Mouse (Mus musculus): ENCODE results near the gene Map7d2.
A peak's percentile ranks its signal among the peaks of the same experiment; 100 is the strongest.
"Not testable (repeated sequence)": the region's sequence is repeated elsewhere in the genome, so short reads cannot be mapped to it uniquely, and the experiment has no call there.

The Map7d2 gene

GRCm38 (mm10) chrX:159414130-159414828 lies at the start of gene Map7d2:
TSS of gene Map7d2 (plus strand) at chrX:159414572.
- DNase-seq = peak; percentile 71

- peak; percentile 75 for DNase-seq
These were observed 42.3 kb upstream of the Map7d2 start, which contains the start of gene Eif1ax for GRCm38 (mm10) chrX:159371831-159372752. TSS of gene Eif1ax (plus strand) at chrX:159372178.

DNA sequence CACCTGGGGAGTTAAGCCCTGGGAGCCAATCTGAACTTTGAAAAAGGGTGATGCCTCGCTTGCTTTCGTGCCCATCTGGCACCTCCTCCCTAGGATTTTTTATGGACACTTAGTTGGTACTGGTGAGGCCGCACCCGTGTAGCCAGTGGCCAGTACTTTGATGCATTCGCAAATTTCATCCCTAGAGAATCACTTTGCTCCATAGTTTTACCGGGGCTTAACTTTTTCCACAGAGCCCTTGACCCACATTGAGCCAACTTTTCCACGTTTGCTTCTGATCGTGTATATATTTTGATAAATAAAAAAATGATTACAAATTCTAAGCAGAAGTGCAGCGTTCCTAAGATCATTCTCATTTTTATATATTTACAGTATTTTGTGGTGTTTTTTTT lies 41.6 kb upstream of the Map7d2 start:
- no peak for DNase-seq

DNA sequence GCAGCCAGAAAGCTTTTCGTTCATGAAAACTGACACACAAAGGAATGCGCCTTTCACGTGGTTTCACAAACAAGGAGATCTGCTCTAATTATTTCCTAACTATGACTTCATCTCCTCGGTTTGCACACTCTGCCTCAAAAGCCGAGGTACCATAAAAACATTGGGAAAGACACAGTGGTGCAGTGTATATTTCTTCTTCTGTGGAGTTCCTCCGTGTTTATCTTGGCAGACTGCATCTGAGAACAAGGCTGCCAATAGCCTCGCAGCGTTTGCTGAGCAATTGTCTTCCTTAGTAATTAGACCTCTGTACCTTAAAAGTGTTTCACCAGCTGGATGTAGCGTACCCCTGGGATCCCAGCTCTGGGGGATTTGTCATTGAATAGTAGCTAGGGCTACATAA lies 27.3 kb upstream of the Map7d2 start:
- DNase-seq = no peak

DNA sequence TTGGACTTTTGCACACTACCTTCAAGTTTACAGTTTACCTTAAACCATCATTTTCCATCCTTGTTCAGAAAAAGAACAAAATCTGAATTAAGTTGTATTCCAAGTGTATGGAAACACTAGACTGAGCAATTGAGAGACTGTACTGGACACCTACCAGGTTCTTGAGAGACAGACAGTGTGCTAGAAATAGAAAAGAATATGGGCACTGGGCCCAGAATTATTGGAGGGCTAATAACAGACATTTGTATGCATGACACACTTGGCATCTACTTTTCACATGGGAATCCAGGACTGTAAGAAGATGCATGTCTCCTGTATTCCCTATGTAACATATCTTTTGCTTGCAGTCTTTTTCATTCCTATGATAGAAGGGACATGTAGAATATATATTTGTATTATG lies 25.4 kb upstream of the Map7d2 start:
- DNase-seq = no peak

- DNase-seq = no peak
These were observed 23.9 kb upstream of the Map7d2 start for GRCm38 (mm10) chrX:159390347-159390962.

DNA sequence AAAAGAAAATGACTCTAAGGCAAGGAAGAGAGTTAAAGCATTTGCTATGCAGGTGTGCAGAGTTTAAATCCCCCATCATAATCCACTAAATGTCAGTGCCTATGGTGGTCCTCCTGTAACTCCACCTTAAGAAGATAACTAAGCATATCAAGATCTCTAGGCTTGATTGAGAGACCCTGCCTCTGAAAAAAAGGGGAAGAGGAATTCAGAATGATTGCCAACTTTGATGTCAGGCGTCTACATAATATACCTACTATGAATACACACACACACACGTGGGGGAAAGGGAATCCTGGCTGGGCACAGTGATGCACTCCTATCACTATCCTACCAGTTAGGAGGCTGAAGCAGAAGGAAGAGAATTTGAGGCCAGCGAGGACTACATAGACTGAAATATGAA lies 23.1 kb upstream of the Map7d2 start:
- no peak for DNase-seq

DNA sequence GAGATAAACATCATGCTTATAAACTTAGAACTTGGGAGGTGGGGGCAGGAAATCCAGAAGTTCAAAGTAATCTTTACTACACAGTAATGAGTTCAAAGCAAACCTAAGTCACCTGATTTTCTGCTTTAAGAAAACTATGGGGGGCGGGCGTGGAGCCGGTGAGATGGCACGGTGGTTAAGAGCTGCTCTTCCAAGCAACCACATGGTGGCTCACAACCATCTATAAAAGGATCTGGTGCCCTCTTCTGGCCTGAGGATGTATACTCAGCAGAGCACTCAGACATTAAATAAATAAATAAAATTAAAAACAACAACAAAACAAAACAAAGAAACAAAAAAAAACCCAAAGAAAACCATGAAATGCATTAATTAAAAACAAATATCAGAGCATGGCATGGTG lies 5.1 kb upstream of the Map7d2 start:
- peak; percentile 15 for DNase-seq

GRCm38 (mm10) chrX:159414829-159415673 lies 679 bp downstream of the Map7d2 start:
- peak; percentile 53 for DNase-seq

- DNase-seq = not testable (repeated sequence)
These were observed 16.1 kb downstream of the Map7d2 start for GRCm38 (mm10) chrX:159430507-159430906.

GRCm38 (mm10) chrX:159442128-159442527 lies 27.8 kb downstream of the Map7d2 start:
- DNase-seq = no peak

DNA sequence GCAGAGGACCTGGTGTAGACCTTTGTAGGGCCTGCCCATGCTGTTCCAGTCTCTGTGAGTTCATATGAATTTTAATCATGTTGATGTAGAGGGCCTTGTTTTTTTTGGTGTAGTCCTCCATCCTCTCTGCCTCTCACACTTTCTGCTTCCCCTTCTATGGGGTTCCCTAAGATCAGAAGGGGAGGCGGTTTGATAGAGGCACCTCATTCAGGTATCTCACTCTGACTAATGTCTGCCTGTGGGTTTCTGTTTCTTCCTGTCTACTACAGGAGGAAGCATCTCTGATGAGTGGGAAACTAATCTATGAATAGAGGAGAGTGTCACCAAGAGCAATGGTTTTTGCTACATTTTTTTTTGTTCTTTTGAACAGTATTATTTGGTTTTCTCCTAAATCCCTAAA lies 32.8 kb downstream of the Map7d2 start:
- no peak for DNase-seq

- peak; percentile 9 for DNase-seq
These were observed 44.8 kb downstream of the Map7d2 start for GRCm38 (mm10) chrX:159459006-159459654.

GRCm38 (mm10) chrX:159474799-159475198 lies 60.4 kb downstream of the Map7d2 start:
- no peak for DNase-seq

DNA sequence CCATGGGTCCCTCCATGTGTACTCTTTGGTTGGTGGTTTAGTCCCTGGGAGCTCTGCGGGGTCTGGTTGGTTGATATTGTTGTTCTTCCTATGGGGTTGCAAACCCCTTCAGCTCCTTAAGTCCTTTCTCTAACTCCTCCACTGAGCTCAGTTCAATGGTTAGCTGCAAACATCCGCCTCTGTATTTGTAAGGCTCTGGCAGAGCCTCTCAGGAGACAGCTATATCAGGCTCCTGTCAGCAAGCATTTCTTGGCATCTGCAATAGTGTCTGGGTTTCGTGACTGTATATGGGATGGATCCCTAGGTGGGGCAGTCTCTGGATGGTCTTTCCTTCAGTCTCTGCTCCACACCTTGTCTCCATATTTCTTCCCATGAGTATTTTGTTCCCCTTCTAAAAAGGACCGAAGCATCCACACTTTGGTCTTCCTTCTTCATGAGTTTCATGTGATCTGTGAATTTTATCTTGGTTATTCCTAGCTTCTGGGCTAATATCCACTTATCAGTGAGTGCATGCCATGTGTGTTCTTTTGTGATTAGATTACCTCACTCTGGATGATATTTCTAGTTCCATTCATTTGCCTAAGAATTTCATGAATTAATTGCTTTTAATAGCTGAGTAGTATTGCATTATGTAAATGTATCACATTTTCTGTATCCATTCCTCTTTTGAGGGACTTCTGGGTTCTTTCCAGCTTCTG lies 64.0 kb downstream of the Map7d2 start:
- DNase-seq = not testable (repeated sequence)

GRCm38 (mm10) chrX:159484247-159484646 lies 69.9 kb downstream of the Map7d2 start:
- no peak for DNase-seq

DNA sequence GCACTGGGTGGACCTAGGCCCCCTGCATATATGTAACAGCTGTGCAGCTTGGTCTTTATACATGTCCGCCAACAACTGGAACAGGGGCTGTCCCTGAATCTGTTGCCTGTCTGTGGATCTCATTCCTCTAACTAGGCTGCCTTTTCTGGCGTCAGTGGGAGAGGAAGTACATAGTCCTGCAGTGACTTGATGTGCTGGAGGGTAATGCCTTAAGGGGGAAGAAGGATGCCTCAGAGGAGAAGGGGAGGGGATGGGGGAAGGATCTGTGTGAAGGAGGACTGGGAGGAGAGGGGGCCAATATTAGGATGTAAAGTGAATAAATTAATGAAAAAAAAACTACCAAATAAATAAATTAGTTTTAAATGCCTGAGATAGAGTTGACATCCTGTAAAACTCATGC lies 88.8 kb downstream of the Map7d2 start:
- no peak for DNase-seq

- no peak for DNase-seq
These were observed 94.1 kb downstream of the Map7d2 start for GRCm38 (mm10) chrX:159508331-159509036.

GRCm38 (mm10) chrX:159509042-159509441 lies 94.7 kb downstream of the Map7d2 start:
- DNase-seq = no peak

- no peak for DNase-seq
These were observed 95.7 kb downstream of the Map7d2 start for GRCm38 (mm10) chrX:159509847-159510715.
